In genomic region chr1:106277286-106277685, GRCm38 (mm10) we compare ENCODE assay signal across 14 mouse cellular contexts.
DNase-seq lines count a peak whose midpoint lies in the region; ATAC-seq lines count a peak whose summit lies in the region.
"Had no signal": no experiment of that assay in that cellular context is flagged by ENCODE, and none has a peak within 500 bp of the region (broad histone marks: within the 10 kb centered on the region; RNA-seq: fewer than 3 reads in every experiment).

No protein-coding gene starts in this region.

- 0 out of 2 replicates have a peak overlapping the region, but pooled peaks have one; percentile 42 for H3K27ac ChIP-seq in midbrain, embryonic 10.5 days (replicated peaks)
- no peak overlapping the region for H3K27ac ChIP-seq in midbrain, embryonic 16.5 days (ENCODE audit: low read length)
- H3K27ac ChIP-seq in midbrain, embryonic 15.5 days, result no peak overlapping the region
- H3K27ac ChIP-seq: heart, embryonic 15.5 days; liver, embryonic 13.5 days; midbrain, embryonic 12.5 days had no signal

- H3K27me3 ChIP-seq in midbrain, embryonic 10.5 days (ENCODE audit: low read depth, poor library complexity, severe bottlenecking), result no peaks in the 10 kb centered on the region
- H3K27me3 ChIP-seq in midbrain, embryonic 16.5 days (ENCODE audit: control insufficient read depth, insufficient read depth, low read depth, low read length), result no peaks in the 10 kb centered on the region
- no peaks in the 10 kb centered on the region for H3K27me3 ChIP-seq in midbrain, embryonic 15.5 days (replicated peaks)
- H3K27me3 ChIP-seq: heart, embryonic 15.5 days; liver, embryonic 13.5 days; midbrain, embryonic 12.5 days had no signal

- H3K4me1 ChIP-seq in midbrain, embryonic 10.5 days, result peaks cover 48% of the 10 kb centered on the region
- peaks cover 14% of the 10 kb centered on the region; the same call in 1 of the 2 replicates for H3K4me1 ChIP-seq in midbrain, embryonic 16.5 days (ENCODE audit: control insufficient read depth, insufficient read depth, low read length)
- peaks cover 30% of the 10 kb centered on the region for H3K4me1 ChIP-seq in midbrain, embryonic 15.5 days
- H3K4me1 ChIP-seq: liver, embryonic 13.5 days had no signal

- no peak overlapping the region for H3K4me2 ChIP-seq in midbrain, embryonic 16.5 days (ENCODE audit: low read length)
- H3K4me2 ChIP-seq in midbrain, embryonic 15.5 days, result no peak overlapping the region
- H3K4me2 ChIP-seq: heart, embryonic 15.5 days; liver, embryonic 13.5 days; midbrain, embryonic 12.5 days had no signal

- H3K36me3 ChIP-seq in midbrain, embryonic 10.5 days, result no peaks in the 10 kb centered on the region
- no peaks in the 10 kb centered on the region; the same call in 1 of the 2 replicates for H3K36me3 ChIP-seq in midbrain, embryonic 16.5 days (ENCODE audit: control insufficient read depth, insufficient read depth, low read length)
- H3K36me3 ChIP-seq in midbrain, embryonic 15.5 days (replicated peaks), result no peaks in the 10 kb centered on the region
- H3K36me3 ChIP-seq: heart, embryonic 15.5 days; liver, embryonic 13.5 days; midbrain, embryonic 12.5 days had no signal

- peak; percentile 16 for DNase-seq in embryo, embryonic 10 days (ENCODE audit: low spot score)
- DNase-seq in embryo, embryonic 9.5 days (ENCODE audit: extremely low spot score), result no peak
- DNase-seq in midbrain, embryonic 10.5 days (ENCODE audit: low spot score), result no peak
- peak; percentile 20 for DNase-seq in embryo, embryonic 11 days
- DNase-seq in mesoderm, embryonic 11.5 days (ENCODE audit: low read depth, low spot score), result peak; percentile 39
- DNase-seq: cerebellum, adult 9-11 months; kidney, postnatal 10 days; liver, embryonic 13.5 days; right cerebral cortex, adult 18-20 months had no signal

- no peak overlapping the region for H3K4me3 ChIP-seq in midbrain, embryonic 10.5 days
- no peak overlapping the region for H3K4me3 ChIP-seq in midbrain, embryonic 16.5 days (ENCODE audit: low read depth, low read length)
- no peak overlapping the region for H3K4me3 ChIP-seq in midbrain, embryonic 15.5 days
- H3K4me3 ChIP-seq: heart, embryonic 15.5 days; liver, embryonic 13.5 days; midbrain, embryonic 12.5 days had no signal

- H3K9ac ChIP-seq in midbrain, embryonic 16.5 days (ENCODE audit: low read depth, low read length), result no peak overlapping the region
- no peak overlapping the region for H3K9ac ChIP-seq in midbrain, embryonic 15.5 days
- H3K9ac ChIP-seq: heart, embryonic 15.5 days; liver, embryonic 13.5 days; midbrain, embryonic 12.5 days had no signal

- ATAC-seq in midbrain, embryonic 16.5 days, result no peak
- ATAC-seq in midbrain, embryonic 15.5 days (replicated peaks), result no peak
- ATAC-seq: lung, postnatal 0 days had no signal

- WGBS in midbrain, embryonic 10.5 days, result 68% methylated on average over 4 of the region's 4 CpGs
- 73% methylated on average over 4 of the region's 4 CpGs for WGBS in midbrain, embryonic 16.5 days
- 69% methylated on average over 4 of the region's 4 CpGs for whole genome bisulfite sequencing in midbrain, embryonic 15.5 days

- no peaks in the 10 kb centered on the region for H3K9me3 ChIP-seq in midbrain, embryonic 10.5 days (replicated peaks)
- H3K9me3 ChIP-seq in midbrain, embryonic 16.5 days (replicated peaks; ENCODE audit: control insufficient read depth, low read length, poor library complexity, severe bottlenecking), result no peaks in the 10 kb centered on the region
- H3K9me3 ChIP-seq in midbrain, embryonic 15.5 days, result no peaks in the 10 kb centered on the region
- H3K9me3 ChIP-seq: heart, embryonic 15.5 days; liver, embryonic 13.5 days; midbrain, embryonic 12.5 days had no signal

Comparison
In these comparisons a context has a peak if more than half of its experiments do, and no peak if none do; other contexts are left out.
1. DNase-seq: peak in embryo, embryonic 10 days (single experiment), embryo, embryonic 11 days (single experiment) and mesoderm, embryonic 11.5 days (single experiment); none in embryo, embryonic 9.5 days (single experiment) and midbrain, embryonic 10.5 days (single experiment).